Mouse (Mus musculus): Measurements from ENCODE around the gene 3110001I22Rik. TPM values are rescaled to one million over a fixed set of nuclear protein-coding genes. Genes with fewer than 3 reads are reported as not detected.

The 3110001I22Rik gene
- 10 to 100 TPM; 16.6 to 17.5 TPM for total RNA-seq (2023)

DNA sequence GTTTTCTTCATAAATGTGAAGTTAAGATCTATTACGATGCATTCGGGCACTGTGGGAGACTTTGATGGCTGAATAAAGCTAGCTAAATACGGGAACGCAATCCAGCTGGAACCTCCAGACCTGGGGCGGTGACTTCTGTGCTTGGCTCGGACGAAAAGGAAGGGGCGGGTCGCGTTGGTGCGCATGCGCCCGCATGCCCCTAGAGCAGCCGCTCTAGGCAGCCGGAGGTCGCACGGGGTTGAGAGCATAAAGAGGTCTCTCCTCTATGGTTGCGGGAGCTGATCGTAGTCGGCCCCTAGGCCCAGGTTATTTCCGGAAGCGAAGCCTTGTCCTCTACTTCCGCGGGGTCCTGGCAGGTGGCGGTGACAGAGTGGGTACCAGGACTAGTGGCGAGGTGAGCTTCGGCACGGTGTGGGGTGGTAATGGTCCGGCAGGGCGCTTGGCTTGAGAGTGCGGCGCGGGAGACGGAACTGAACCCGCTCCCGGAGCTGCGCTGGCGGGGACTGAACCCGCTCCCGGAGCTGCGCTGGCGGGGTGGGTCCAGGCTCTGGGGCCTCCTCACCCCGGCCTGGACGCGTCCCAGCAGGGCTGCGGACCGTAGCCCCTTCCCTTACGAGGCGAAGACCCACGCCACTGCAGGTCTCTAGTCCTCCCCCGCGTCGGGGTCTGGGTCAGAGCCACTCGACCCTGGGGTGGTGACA lies at the start of gene 3110001I22Rik, which contains the start of gene Bfar:
TSS of gene 3110001I22Rik (plus strand) at position 245 of the 701 bp plus-strand sequence.
TSS of gene Bfar (plus strand) at position 174 of the 701 bp plus-strand sequence.

DNA sequence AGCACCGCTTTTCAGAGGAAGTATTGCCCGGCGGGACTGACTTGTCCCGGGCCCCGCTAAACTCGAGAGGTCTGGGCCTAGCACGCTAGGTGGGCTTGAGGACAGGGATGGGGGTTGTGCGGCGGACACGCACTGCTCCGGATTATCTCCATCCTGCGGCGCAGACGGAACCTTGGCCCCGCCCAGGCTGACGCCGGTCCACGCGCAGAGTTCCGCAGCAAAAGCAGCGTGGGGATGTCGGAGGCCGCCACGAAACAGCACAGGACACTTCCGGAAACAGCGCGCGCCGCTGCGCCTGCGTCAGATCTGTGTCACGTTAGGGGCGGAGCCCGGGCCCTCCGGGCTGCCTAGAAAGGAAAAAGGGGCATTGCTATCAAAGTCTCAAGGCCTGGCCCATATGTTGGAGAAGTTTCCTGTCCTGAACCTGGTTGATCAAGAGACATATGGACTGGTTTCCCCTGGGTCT lies 3.8 kb upstream of the 3110001I22Rik start, which contains the start of gene Parn:
TSS of gene Parn (minus strand) at position 293 of the 466 bp plus-strand sequence.

Other genes starting within 250 kb of the 3110001I22Rik start
- 10 to 100 TPM; 36.4 to 37.6 TPM for gene Parn, start 3.8 kb upstream of the 3110001I22Rik start, total RNA-seq (2023)
- gene Bfar, start 71 bp upstream of the 3110001I22Rik start, total RNA-seq (2023) = 10 to 100 TPM; 55.8 to 65.8 TPM
- not detected for gene Pla2g10, start 59.1 kb downstream of the 3110001I22Rik start, total RNA-seq (2023)
- 10 to 100 TPM; 33.0 to 34.9 TPM for gene Rrn3, start 108.8 kb downstream of the 3110001I22Rik start, total RNA-seq (2023)
- gene Ntan1, start 146.9 kb downstream of the 3110001I22Rik start, total RNA-seq (2023) = 10 to 100 TPM; 65.7 to 74.5 TPM
- gene Pdxdc1, start 231.2 kb downstream of the 3110001I22Rik start, total RNA-seq (2023) = 10 to 100 TPM; 66.8 to 77.9 TPM
- gene Mpv17l, start 231.2 kb downstream of the 3110001I22Rik start, total RNA-seq (2023) = under 1 TPM; 0.47 to 0.52 TPM

All from T-cell, adult 66 days (primary cell).